Mouse (Mus musculus) limb, embryonic 10.5 days (tissue): Measurements from ENCODE around the gene Tmem219. TPM values are rescaled to one million over a fixed set of nuclear protein-coding genes. Genes with fewer than 3 reads are reported as not detected.
"Not testable (repeated sequence)": the region's sequence is repeated elsewhere in the genome, so short reads cannot be mapped to it uniquely, and the experiment has no call there.

Source experiments
- DNase-seq: peaks from one replicate; pipeline ENCODE4 v3.0.0-alpha.2; 2017; ENCODE audit warnings: low spot score
- H3K27ac ChIP-seq: fragments of 300-500 bp; sonication (generic); 2 replicates; pipeline ENCODE4 v1.5.1; 2016; ENCODE audit warnings: mild to moderate bottlenecking
- H3K27me3 ChIP-seq: fragments of 300-500 bp; sonication (generic); 2 replicates; pipeline ENCODE4 v1.6.1; 2016; ENCODE audit warnings: low read depth, mild to moderate bottlenecking; ENCODE audit not compliant: poor library complexity, severe bottlenecking
- H3K36me3 ChIP-seq: fragments of 300-500 bp; sonication (generic); 2 replicates; pipeline ENCODE4 v1.6.1; 2016; ENCODE audit warnings: mild to moderate bottlenecking, moderate library complexity
- H3K4me1 ChIP-seq: fragments of 300-500 bp; sonication (generic); 2 replicates; pipeline ENCODE4 v1.6.1; 2016
- H3K4me3 ChIP-seq: fragments of 300-500 bp; sonication (generic); 2 replicates; pipeline ENCODE4 v1.5.1; 2016; ENCODE audit warnings: mild to moderate bottlenecking, moderate library complexity
- H3K9me3 ChIP-seq: fragments of 300-500 bp; sonication (generic); replicated peaks from 2 replicates; pipeline ENCODE4 v1.6.1; 2016; ENCODE audit warnings: mild to moderate bottlenecking
- WGBS: fragments of 180-500 bp; shearing (Covaris S2); methylation state at CpG from one replicate; pipeline ENCODE4 v1.1.7; 2016; 5-methylcytosine and 5-hydroxymethylcytosine counted together
- polyA plus RNA-seq: library from polyadenylated mRNA; unstranded; fragments of >200 nt; fragmentation: Nextera tagmentation; extraction: Ambion mirVana; gene quantifications from 2 replicates; pipeline ENCODE4 v1.2.1, GENCODE M21; 2016

The Tmem219 gene
- polyA plus RNA-seq, 1 experiment from 2014 or later = 16.6 TPM

DNA sequence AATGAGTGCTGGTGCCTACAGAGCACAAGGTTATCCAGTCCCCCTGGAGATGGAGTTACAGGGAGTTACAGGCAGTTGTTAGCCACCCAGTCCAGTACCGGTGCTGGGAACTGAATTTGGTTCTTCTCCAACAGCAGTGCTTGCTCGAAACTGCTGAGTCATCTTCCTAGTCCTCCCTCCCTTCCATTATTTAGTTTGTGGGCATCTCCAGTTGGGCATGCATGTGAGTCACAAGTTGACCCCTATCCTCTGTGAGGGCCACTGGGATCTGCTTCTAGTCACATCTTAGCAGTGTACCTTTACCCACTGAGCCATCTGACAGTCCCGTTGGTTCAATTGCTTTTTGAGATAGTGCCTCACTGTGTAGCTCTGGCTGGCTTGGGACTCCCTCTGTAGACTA is 17.1 kb downstream of the Tmem219 start:
- Histone ChIP-seq H3K27ac (no peak overlapping the region), H3K36me3 (no peaks in the 10 kb centered on the region), H3K9me3 (no peaks in the 10 kb centered on the region), H3K4me1 (no peaks in the 10 kb centered on the region), H3K4me3 (no peak overlapping the region), H3K27me3 (no peaks in the 10 kb centered on the region)
- DNase-seq = no peak
- WGBS = 77% methylated on average over 3 of the region's 3 CpGs

DNA sequence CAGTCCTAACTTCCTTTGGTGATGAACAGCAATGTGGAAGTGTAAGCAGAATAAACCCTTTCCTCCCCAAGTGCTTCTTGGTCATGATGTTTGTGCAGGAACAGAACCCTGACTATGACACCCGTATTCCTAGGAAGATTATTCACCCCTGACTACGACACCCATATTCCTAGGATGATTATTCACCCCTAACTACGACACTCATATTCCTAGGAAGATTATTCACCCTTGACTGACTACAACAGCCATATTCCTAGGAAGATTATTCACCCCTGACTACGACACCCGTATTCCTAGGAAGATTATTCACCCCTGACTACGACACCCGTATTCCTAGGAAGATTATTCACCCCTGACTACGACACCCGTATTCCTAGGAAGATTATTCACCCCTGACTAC is 22.9 kb downstream of the Tmem219 start:
- not testable (repeated sequence) for H3K27me3 ChIP-seq, H3K4me3 ChIP-seq, H3K36me3 ChIP-seq, H3K27ac ChIP-seq, DNase-seq, H3K9me3 ChIP-seq
- WGBS = 91% methylated on average over 8 of the region's 9 CpGs
- H3K4me1 ChIP-seq = peaks cover 16% of the 10 kb centered on the region

DNA sequence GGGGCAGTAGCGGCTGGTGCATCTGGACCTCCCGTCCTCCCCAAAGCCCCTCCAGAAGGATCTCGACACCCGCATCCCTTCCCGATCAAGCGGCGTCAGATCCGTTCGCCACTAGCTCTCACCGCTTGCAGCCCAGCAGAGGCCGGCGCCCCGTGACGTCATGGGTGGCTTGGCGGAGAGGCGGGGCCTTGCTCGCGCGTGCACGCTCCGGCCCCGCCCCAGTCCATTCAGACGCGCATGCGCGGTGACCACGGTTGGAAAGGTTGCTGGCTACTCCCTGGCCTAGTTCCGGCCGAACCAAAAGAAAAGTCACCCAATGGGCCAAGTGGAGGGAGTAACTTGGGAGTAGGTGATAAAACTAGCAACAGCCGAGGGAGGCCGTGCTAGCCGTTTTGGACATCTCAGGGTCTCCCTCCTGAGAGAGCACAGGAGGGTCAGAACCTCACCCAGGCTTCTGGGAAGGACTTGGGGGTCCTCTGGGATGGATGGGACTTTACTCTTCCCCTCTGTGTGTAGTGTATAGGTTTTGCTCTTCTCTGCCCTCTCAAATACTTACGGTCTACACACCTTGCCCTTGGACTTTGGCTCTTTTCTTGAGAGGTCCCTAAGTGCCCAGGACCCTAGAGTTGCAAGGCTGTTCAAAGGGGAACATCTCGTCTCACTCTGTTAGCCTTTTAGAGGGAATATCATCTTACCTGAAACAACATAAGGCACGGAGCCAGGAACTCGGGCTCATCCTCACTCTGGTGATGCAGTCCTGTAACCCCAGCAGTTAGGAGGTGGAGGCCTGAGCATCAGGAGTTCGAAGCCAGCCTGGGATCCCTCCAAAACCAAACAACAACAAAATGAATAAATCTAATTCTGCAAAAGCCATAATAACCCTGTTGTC is 24.4 kb downstream of the Tmem219 start:
- Histone ChIP-seq H3K27ac (peak overlapping the region; percentile 90), H3K36me3 (no peaks in the 10 kb centered on the region), H3K27me3 (no peaks in the 10 kb centered on the region), H3K9me3 (no peaks in the 10 kb centered on the region), H3K4me1 (peaks cover 16% of the 10 kb centered on the region), H3K4me3 (peak overlapping the region; percentile 77)
- DNase-seq = peak; percentile 100
- WGBS = 12% methylated on average over 37 of the region's 37 CpGs

DNA sequence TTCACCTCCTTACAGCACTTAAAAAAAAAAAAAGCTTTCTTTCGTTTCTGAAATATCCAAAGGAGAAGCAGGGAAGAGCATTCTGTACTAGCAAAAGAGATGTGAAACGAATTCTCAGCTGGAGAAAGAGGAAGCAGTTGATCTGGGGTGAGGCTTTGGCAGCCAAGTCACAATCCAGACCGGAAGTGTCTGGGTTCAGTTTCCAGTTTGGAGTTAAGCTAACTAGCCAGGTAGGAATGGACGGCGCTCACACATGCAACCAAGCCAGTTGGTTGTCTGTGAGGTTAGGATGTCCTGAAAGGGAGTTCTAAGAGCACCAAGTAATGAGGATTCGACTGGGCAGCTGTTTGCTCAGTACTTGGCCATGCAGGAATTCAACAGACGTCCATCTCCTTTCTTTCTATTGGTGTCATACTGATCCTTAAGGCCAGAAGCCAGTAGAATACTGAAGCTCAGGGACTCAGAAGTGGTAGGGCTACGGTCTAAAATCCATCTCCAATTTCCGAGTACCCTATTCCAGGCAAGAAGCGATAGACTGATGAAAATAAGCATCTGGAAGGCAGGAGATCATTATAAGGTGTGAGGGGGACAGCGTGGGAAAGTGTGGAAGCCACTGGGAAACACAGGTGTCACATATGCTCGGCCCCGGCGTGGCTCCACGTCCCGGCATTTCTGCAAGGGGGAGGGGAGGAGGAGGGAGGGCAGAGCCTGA is 25.2 kb downstream of the Tmem219 start:
- no peak for DNase-seq
- no peaks in the 10 kb centered on the region for H3K36me3 ChIP-seq
- H3K9me3 ChIP-seq = no peaks in the 10 kb centered on the region
- no peaks in the 10 kb centered on the region for H3K27me3 ChIP-seq
- WGBS = 27% methylated on average over 16 of the region's 16 CpGs
- H3K4me3 ChIP-seq = peak overlapping the region; percentile 77
- H3K4me1 ChIP-seq = peaks cover 16% of the 10 kb centered on the region
- peak overlapping the region; percentile 90 for H3K27ac ChIP-seq

DNA sequence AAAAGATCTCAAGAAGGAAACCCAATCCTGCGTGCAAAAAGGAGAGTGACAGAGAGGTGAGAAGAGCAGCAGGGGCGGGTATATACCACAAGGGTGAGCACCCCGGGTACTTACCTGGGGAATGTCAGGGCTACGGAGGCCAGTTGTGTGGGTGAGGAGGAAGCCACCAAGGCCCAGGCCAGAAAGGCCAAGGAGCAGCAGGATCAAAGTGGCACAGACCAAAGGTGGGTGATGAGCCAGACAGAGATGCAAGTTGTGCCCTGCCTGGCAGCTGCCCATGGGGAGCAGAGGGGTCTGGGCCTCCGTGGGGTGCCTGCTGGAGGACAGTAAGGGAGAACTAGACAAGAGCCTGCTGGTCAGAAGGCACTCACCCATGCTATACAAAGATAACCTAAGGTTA is 25.8 kb downstream of the Tmem219 start:
- peaks cover under 1% of the 10 kb centered on the region for H3K36me3 ChIP-seq
- peaks cover 16% of the 10 kb centered on the region for H3K4me1 ChIP-seq
- H3K27ac ChIP-seq = no peak overlapping the region
- H3K4me3 ChIP-seq = no peak overlapping the region
- WGBS = 86% methylated on average over 5 of the region's 5 CpGs
- H3K9me3 ChIP-seq = no peaks in the 10 kb centered on the region
- no peak for DNase-seq
- no peaks in the 10 kb centered on the region for H3K27me3 ChIP-seq

DNA sequence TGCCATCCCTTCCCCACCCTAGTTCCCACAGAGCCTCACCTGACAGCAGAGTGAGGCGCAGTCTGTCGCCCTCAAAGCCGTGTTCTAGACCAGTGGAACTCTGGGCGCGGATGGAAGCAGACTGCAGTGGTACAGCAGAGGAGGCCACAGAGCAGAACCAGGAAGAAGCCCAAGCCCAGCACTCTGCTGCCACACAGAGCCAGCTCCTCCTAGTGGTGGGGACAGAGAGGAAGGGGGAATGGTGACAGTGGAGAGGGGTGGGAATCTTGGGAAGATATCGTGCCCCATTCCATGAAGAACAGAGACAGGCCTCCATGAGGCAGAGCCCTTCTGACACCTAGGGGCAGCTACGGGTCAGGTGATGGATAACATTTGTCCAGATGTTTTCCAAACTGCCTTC is 33.9 kb downstream of the Tmem219 start:
- no peak overlapping the region for H3K27ac ChIP-seq
- H3K36me3 ChIP-seq = peaks cover 14% of the 10 kb centered on the region
- H3K4me1 ChIP-seq = peaks cover under 1% of the 10 kb centered on the region
- no peak for DNase-seq
- no peaks in the 10 kb centered on the region for H3K9me3 ChIP-seq
- no peak overlapping the region for H3K4me3 ChIP-seq
- WGBS = 44% methylated on average over 7 of the region's 7 CpGs
- no peaks in the 10 kb centered on the region for H3K27me3 ChIP-seq

DNA sequence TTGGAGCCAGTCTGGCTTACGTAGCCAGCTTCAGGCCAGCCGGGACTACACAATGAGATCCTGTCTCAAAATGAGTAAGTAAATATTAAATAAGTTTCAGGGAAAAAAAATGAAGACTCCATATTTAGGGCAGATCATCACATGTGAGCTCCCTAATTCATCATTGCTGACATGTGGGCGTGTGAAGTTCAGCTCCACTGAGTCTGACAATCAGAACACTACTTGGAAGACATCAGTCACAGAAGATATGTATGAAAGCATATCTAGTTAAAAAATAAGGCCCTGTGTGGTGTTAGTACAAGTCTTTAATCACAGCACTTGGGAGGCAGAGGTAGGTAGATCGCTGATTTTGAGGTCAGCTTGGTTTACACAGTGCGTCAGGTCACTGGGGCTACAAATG is 35.4 kb downstream of the Tmem219 start:
- H3K9me3 ChIP-seq = no peaks in the 10 kb centered on the region
- no peak for DNase-seq
- WGBS = 87% methylated on average over 5 of the region's 5 CpGs
- H3K36me3 ChIP-seq = peaks cover 14% of the 10 kb centered on the region
- no peak overlapping the region for H3K4me3 ChIP-seq
- H3K27me3 ChIP-seq = no peaks in the 10 kb centered on the region
- peaks cover 16% of the 10 kb centered on the region for H3K4me1 ChIP-seq
- H3K27ac ChIP-seq = no peak overlapping the region

DNA sequence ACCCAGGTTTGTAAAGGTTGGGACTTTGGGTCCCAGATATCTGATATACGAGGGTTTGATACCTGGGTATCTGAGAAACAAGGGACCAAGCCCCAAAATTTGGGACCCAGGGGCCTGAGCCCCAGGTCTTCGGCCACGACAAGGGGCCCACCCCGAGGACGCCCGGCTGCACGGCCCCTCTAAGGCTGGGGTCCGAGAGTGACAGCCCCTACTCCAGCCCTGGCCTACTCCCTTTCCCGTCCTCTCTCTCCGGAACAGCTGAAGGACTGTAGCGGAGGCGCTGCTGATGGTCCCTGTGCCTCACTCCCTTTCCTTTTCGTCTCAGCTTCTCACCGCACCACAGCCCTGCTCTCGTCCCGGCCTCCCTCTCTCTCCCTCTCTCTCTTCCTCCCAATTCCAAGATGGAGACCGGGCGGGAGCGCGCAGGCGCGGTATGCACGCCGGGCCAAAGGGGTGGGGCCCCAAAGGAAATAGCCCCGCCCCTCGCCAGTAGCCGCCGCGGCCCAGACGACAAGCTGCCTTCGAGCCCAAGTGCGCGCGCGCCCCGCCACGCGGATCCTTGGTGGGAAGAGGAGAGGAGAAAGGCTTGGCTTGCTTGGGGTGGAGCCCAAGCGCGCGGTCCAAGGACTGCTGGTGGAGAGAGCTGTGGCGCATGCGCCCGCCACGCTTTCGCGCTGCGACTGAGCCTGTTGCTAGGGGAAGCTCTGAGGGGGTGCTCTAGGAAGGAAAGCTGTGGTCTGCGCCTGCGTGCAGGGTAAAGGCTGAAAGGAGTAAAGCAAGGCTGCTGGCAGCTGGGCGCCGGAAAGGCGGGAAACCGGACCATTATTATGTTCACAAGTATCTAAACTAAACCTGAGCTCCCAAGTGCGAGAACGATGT is 38.2 kb downstream of the Tmem219 start, which contains the start of gene Taok2:
Gene Taok2, minus strand, starts transcription at position 418 of the 879 bp plus-strand sequence.
- Histone ChIP-seq H3K27me3 (no peaks in the 10 kb centered on the region), H3K9me3 (no peaks in the 10 kb centered on the region), H3K36me3 (peaks cover 24% of the 10 kb centered on the region), H3K27ac (peak within 1 kb of the TSS; percentile 91), H3K4me3 (peak within 1 kb of the TSS; percentile 85), H3K4me1 (peaks cover 31% of the 10 kb centered on the region)
- peak; percentile 99 for DNase-seq
- WGBS = under 1% methylated on average over 56 of the region's 56 CpGs

DNA sequence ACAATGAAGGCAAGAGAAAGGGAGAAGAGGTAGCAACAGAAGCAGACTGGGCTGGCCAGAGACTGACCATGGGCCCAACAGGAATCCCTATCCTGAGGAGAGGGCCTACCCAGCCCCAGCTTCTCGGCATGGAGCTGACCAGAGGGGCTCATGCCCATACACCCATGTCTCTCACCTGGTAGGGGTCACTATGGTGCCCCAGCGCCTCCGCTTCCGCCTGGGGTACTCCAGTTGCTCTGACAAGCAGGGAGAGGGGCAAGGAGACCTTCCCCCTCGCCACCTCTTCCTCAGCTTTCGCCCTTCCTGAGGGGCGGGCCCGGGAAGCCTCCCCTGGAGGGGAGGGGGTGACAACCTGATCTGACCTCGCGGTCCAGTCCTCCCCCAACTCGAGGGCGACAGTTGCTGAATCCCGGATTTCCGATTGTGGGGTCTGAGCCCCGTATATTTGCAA is 39.0 kb downstream of the Tmem219 start:
- 0% methylated on average over 15 of the region's 15 CpGs for WGBS
- no peaks in the 10 kb centered on the region for H3K9me3 ChIP-seq
- peak overlapping the region; percentile 85 for H3K4me3 ChIP-seq
- H3K27ac ChIP-seq = peak overlapping the region; percentile 91
- peaks cover 31% of the 10 kb centered on the region for H3K4me1 ChIP-seq
- DNase-seq = peak; percentile 57
- no peaks in the 10 kb centered on the region for H3K27me3 ChIP-seq
- H3K36me3 ChIP-seq = peaks cover 32% of the 10 kb centered on the region

DNA sequence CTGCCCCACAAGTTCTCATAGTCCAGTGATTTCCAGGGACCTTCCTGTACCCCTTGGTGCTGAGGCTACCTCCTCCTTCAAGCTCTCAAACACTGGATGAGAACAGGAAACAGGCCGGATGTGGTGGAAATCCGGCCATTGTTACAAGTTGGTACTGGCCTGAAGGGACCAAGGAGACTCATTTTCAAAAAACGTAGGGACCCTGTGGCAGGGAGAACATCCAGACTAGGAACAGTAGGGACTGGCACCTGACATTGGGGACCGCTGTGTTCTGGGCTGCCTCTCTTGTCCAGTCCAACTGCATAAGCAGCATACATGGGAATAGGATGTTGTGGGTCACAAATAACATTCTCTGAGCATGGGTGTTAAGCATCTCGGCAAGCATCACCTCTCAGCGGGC is 41.7 kb downstream of the Tmem219 start:
- Histone ChIP-seq H3K4me1 (peaks cover 31% of the 10 kb centered on the region), H3K36me3 (peaks cover 59% of the 10 kb centered on the region), H3K4me3 (peak overlapping the region; percentile 85; the same call in 1 of the 2 replicates), H3K27ac (no peak overlapping the region), H3K9me3 (no peaks in the 10 kb centered on the region), H3K27me3 (no peaks in the 10 kb centered on the region)
- no peak for DNase-seq
- WGBS = 84% methylated on average over 6 of the region's 6 CpGs

DNA sequence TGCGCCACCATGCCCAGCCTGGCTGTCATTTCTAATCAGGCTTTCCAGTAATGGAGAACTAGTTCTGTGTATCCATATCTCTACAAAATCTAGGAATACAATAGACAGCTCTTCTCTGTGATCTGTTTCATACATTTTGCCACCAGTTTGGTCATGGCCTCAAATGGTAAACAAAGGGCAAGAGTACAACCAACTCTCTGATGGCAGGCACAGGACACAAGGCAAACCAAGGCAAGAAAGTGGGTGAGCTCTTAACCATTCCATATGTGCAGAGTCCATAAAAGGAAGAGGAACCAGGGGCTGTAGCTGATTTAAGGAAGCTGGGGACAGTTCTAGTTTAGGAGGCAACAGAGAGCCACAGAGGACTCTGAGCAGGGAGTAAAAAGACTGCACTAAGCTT is 45.5 kb downstream of the Tmem219 start:
- DNase-seq = no peak
- Histone ChIP-seq H3K9me3 (no peaks in the 10 kb centered on the region), H3K27ac (no peak overlapping the region), H3K36me3 (peaks cover 97% of the 10 kb centered on the region), H3K27me3 (no peaks in the 10 kb centered on the region), H3K4me1 (peaks cover 14% of the 10 kb centered on the region), H3K4me3 (no peak overlapping the region)
- 100% methylated on average over 1 of the region's 1 CpGs for WGBS

DNA sequence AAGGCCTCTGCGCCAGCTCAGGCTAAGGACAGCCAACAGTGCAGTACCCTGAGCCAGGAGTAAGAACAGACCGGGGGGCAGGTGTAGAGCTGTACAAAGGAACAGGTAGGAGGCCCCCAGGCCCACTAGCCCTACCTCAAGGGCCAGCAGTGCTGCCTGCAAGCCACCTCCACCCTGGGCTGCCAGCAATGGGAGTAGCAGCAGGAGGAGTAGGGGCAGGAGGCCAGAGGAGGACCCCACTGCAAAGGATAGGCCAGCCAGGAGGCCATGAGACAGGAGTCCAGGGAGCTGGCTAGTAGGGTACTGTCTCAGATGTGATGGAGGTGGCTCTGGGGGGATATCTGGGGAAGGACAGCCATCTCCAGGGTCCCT is 52.2 kb downstream of the Tmem219 start:
- no peak overlapping the region for H3K27ac ChIP-seq
- no peaks in the 10 kb centered on the region for H3K4me1 ChIP-seq
- H3K9me3 ChIP-seq = no peaks in the 10 kb centered on the region
- H3K4me3 ChIP-seq = no peak overlapping the region
- H3K36me3 ChIP-seq = peaks cover 100% of the 10 kb centered on the region
- no peaks in the 10 kb centered on the region for H3K27me3 ChIP-seq
- DNase-seq = no peak
- 100% methylated on average over 2 of the region's 2 CpGs for WGBS
